Mouse (Mus musculus): ENCODE data around the gene Ahdc1. TPM values are rescaled to one million over a fixed set of nuclear protein-coding genes. Genes with fewer than 3 reads are reported as not detected.

Gene Ahdc1
- total and polyA plus RNA-seq, 3 experiments = 2.5 to 8.8 TPM; not detected in 1

DNA sequence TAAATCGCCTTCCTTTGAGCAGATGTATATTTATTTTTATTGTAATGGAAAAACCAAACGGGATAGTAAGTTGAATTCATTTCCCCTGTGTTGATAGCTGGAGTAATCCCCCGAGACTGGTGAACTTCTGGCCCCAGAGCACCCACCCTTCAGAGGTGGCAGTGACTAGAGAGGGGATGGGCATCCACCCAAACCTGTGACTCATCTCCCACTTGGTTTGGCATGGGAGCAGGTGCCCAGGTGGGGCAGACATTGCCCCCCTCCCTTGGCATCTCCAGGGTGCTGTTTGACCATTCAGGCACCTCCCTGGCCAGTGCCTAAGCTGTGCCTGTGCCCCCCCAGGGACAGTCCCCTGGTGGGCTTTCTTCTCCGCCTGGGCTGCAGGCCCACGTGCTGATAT, 3.0 kb downstream of the Ahdc1 start (continued):
- TF ChIP-seq CHD1 (IDR thresholded peaks at IDR 0.05; ENCODE audit: low read depth, low read length) = no peak
- TF ChIP-seq BHLHE40 (IDR thresholded peaks at IDR 0.05; ENCODE audit: borderline replicate concordance, low read depth, low read length) = no peak
- no peak for TF ChIP-seq POLR2A (IDR thresholded peaks at IDR 0.05; ENCODE audit: control insufficient read depth in 1 of 2, insufficient read depth in 1 of 2, low read depth in 1 of 2, low read length in 2 of 2, poor library complexity in 1 of 2)
- TF ChIP-seq CTCF (IDR thresholded peaks at IDR 0.05 in 2 of 3, conservative IDR thresholded peaks at IDR 0.05 in 1 of 3; ENCODE audit: control insufficient read depth in 1 of 3, insufficient read depth in 1 of 3, low read depth in 2 of 3, low read length in 3 of 3, poor library complexity in 1 of 3, severe bottlenecking in 1 of 3) = no peak

DNA sequence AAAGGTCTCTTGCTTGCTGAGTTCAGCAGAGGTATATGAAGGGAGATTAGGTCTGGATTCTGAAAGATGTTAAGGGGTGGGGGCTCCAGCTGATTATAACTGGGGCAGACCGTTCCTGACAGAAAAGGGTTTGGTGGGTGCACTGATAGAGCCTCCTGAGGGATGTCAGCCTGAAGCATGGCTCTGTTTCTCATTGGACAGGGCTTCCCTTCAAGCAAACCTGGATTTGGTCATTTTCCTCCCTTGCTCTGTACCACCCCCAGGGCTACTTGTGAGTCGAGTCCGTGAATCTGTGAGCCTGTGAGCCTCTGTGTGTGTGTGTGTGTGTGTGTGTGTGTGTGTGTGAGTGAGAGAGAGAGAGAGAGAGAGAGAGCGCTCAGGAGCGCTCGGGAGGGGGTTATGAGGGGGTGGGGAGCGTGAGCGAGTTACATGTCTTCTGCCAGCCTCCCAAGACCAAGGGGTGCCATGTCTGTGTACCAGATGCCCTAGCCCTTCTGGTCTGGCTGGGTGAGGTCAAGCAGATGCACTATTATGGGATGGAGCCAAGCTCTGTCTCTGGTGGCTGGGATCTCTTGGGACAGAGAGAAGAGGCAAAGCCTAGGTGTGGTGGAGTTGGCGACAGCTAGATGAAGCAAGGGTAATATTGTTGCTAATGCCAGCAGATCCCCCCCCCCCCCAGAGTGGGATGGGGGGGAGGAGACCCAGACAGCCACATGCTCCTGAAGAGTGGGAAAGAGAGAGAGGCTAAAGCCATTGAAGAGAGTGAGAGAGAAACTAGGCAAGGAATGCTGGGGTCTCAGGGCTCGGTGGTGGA, 4.0 kb downstream of the Ahdc1 start:
- no peaks in the 10 kb centered on the region for H3K27me3 ChIP-seq (ENCODE audit: control insufficient read depth in 1 of 2, insufficient read depth in 2 of 2, low read length in 2 of 2)
- no peak overlapping the region for H3K9ac ChIP-seq (ENCODE audit: control insufficient read depth, low read depth, low read length, poor library complexity, severe bottlenecking)
- peaks cover under 1 to 9% of the 10 kb centered on the region in 2 experiments; a peak in 3 of 4 replicates for H3K4me1 ChIP-seq (ENCODE audit: control insufficient read depth in 1 of 2, insufficient read depth in 2 of 2, low read length in 2 of 2)
- no peak for DNase-seq (ENCODE audit: low read depth, low spot score)
- no peak overlapping the region for H3K4me3 ChIP-seq (ENCODE audit: control insufficient read depth in 1 of 2, insufficient read depth in 1 of 2, low read depth in 2 of 2, low read length in 2 of 2)
- no peak overlapping the region for H3K27ac ChIP-seq (ENCODE audit: control insufficient read depth, low read depth, low read length)
- TF ChIP-seq MYB (IDR thresholded peaks at IDR 0.05; ENCODE audit: low read depth, low read length) = no peak
- no peak for TF ChIP-seq MEF2A (IDR thresholded peaks at IDR 0.05; ENCODE audit: extremely low read depth, insufficient replicate concordance, low read depth, low read length, poor library complexity, severe bottlenecking)
- TF ChIP-seq EP300 (IDR thresholded peaks at IDR 0.05; ENCODE audit: low read depth in 1 of 2, low read length in 2 of 2) = no peak
- no peak for TF ChIP-seq USF1 (IDR thresholded peaks at IDR 0.05; ENCODE audit: low read depth, low read length)
- TF ChIP-seq CTCF (IDR thresholded peaks at IDR 0.05 in 2 of 3, conservative IDR thresholded peaks at IDR 0.05 in 1 of 3; ENCODE audit: control insufficient read depth in 1 of 3, insufficient read depth in 1 of 3, low read depth in 2 of 3, low read length in 3 of 3, poor library complexity in 1 of 3, severe bottlenecking in 1 of 3) = no peak
- TF ChIP-seq CHD1 (IDR thresholded peaks at IDR 0.05; ENCODE audit: low read depth, low read length) = no peak
- TF ChIP-seq ZC3H11A (IDR thresholded peaks at IDR 0.05; ENCODE audit: low read depth, low read length) = no peak
- no peak for TF ChIP-seq SIN3A (IDR thresholded peaks at IDR 0.05; ENCODE audit: low read length)
- TF ChIP-seq ZKSCAN1 (IDR thresholded peaks at IDR 0.05; ENCODE audit: low read depth, low read length) = no peak
- H3K36me3 ChIP-seq (ENCODE audit: control insufficient read depth in 1 of 2, insufficient read depth in 2 of 2, low read length in 2 of 2) = peaks cover 0 to 6% of the 10 kb centered on the region in 2 experiments; a peak in 2 of 4 replicates
- H3K79me2 ChIP-seq (ENCODE audit: control insufficient read depth, insufficient read depth, low read length, poor library complexity) = no peaks in the 10 kb centered on the region; the same call in 1 of the 2 replicates
- H3K9me3 ChIP-seq (replicated peaks; ENCODE audit: insufficient read depth, low read length) = no peaks in the 10 kb centered on the region

DNA sequence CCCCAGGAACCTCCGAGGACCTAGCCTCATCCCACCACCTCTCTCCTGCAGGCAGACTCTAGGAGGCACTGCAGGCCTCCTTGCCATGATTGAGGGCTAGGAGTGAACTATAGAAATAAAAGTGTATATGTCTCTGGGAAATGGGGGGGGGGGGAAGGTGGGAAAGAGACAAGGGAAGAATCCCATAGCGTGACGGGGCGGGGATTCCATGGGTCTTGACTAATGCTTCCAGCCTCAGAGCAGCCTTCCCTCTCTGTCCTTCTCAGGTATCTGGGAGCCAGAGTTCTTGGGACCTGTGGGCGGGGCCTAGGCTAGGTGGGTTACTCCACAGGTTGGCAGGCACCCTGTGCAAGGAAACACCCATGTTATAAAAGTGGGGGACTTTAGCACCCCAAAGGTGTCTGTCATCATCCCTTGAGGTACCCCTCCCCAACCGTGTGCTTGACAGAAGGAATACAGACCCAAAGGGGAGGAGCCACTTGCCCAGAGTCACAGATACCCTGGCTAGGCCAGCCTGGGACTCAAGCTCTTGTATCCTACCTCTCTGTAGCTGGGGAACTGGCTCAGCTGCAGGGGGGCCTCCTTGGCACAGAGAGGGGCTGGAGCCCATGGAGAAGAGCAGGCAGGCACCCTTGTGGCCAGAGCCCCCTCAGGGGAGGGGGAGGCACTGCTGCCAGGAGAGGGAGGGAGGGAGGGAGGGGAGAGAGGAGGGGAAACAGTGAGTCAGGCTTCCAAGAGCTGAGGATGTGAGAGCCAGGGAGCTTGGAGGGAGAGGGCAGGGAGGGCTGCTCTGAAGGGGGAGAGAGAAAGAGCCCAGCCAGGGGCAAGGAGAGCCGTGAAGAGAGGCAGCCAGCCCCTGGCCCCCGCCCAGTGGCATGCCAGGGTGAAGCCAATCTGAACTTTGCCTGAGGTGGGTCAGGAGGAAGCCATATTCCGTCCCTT, 4.9 kb downstream of the Ahdc1 start:
- Histone ChIP-seq H3K9me3 (replicated peaks; ENCODE audit: insufficient read depth, low read length) (no peaks in the 10 kb centered on the region), H3K27ac (ENCODE audit: control insufficient read depth, low read depth, low read length) (no peak overlapping the region), H3K4me3 (ENCODE audit: control insufficient read depth in 1 of 2, insufficient read depth in 1 of 2, low read depth in 2 of 2, low read length in 2 of 2) (no peak overlapping the region), H3K27me3 (ENCODE audit: control insufficient read depth in 1 of 2, insufficient read depth in 2 of 2, low read length in 2 of 2) (no peaks in the 10 kb centered on the region), H3K79me2 (ENCODE audit: control insufficient read depth, insufficient read depth, low read length, poor library complexity) (no peaks in the 10 kb centered on the region; the same call in 1 of the 2 replicates), H3K9ac (ENCODE audit: control insufficient read depth, low read depth, low read length, poor library complexity, severe bottlenecking) (no peak overlapping the region), H3K4me1 (ENCODE audit: control insufficient read depth in 1 of 2, insufficient read depth in 2 of 2, low read length in 2 of 2) (peaks cover 0 to 9% of the 10 kb centered on the region in 2 experiments; a peak in 1 of 4 replicates), H3K36me3 (ENCODE audit: control insufficient read depth in 1 of 2, insufficient read depth in 2 of 2, low read length in 2 of 2) (peaks cover 0 to 6% of the 10 kb centered on the region in 2 experiments; a peak in 2 of 4 replicates)
- no peak for DNase-seq (ENCODE audit: low read depth, low spot score)
- TF ChIP-seq ZNF384 (IDR thresholded peaks at IDR 0.05; ENCODE audit: low read depth, low read length) = no peak
- no peak for TF ChIP-seq MYB (IDR thresholded peaks at IDR 0.05; ENCODE audit: low read depth, low read length)
- no peak for TF ChIP-seq KAT2A (conservative IDR thresholded peaks at IDR 0.05; ENCODE audit: low read depth, low read length)
- no peak for TF ChIP-seq USF2 (IDR thresholded peaks at IDR 0.05; ENCODE audit: borderline replicate concordance in 1 of 2, insufficient read depth in 1 of 2, low read depth in 1 of 2, low read length in 2 of 2)
- TF ChIP-seq TAL1 (IDR thresholded peaks at IDR 0.05; ENCODE audit: low read length) = no peak
- TF ChIP-seq NELFE (IDR thresholded peaks at IDR 0.05; ENCODE audit: low read depth, low read length) = no peak
- no peak for TF ChIP-seq EP300 (IDR thresholded peaks at IDR 0.05; ENCODE audit: low read depth in 1 of 2, low read length in 2 of 2)
- TF ChIP-seq SIN3A (IDR thresholded peaks at IDR 0.05; ENCODE audit: low read length) = no peak
- no peak for TF ChIP-seq POLR2AphosphoS2 (IDR thresholded peaks at IDR 0.05; ENCODE audit: low read length)
- no peak for TF ChIP-seq CTCF (IDR thresholded peaks at IDR 0.05 in 2 of 3, conservative IDR thresholded peaks at IDR 0.05 in 1 of 3; ENCODE audit: control insufficient read depth in 1 of 3, insufficient read depth in 1 of 3, low read depth in 2 of 3, low read length in 3 of 3, poor library complexity in 1 of 3, severe bottlenecking in 1 of 3)
- no peak for TF ChIP-seq TCF12 (IDR thresholded peaks at IDR 0.05; ENCODE audit: low read depth, low read length)
- no peak for TF ChIP-seq NRF1 (IDR thresholded peaks at IDR 0.05; ENCODE audit: insufficient read depth, low read depth, low read length, poor library complexity, severe bottlenecking)
- no peak for TF ChIP-seq GABPA (IDR thresholded peaks at IDR 0.05; ENCODE audit: low read depth, low read length)
- TF ChIP-seq ZC3H11A (IDR thresholded peaks at IDR 0.05; ENCODE audit: low read depth, low read length) = no peak
- TF ChIP-seq POLR2A (IDR thresholded peaks at IDR 0.05; ENCODE audit: control insufficient read depth in 1 of 2, insufficient read depth in 1 of 2, low read depth in 1 of 2, low read length in 2 of 2, poor library complexity in 1 of 2) = no peak

Measured in MEL (cell line).